Mouse (Mus musculus): ENCODE results near the gene Vps29.

The Vps29 gene

DNA sequence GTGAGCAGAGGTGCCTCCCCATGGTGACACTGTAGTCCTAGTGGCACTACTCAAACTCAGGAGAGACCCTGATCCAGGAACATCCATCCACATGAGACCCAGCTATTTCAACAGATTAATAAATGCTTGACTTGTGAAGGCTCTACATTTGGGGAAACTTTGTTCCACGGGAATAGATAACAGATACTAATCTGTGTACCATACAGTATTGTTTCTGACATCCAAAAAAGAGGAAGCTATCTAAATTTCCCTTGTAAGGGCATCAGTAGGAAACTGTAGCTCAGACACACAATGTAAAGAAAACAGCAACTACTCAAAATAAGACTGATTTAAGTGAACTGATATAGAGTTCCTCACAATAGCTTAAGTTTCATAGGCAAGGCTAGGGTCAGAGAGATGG is 11.3 kb upstream of the Vps29 start:
- DNase-seq: no peak

DNA sequence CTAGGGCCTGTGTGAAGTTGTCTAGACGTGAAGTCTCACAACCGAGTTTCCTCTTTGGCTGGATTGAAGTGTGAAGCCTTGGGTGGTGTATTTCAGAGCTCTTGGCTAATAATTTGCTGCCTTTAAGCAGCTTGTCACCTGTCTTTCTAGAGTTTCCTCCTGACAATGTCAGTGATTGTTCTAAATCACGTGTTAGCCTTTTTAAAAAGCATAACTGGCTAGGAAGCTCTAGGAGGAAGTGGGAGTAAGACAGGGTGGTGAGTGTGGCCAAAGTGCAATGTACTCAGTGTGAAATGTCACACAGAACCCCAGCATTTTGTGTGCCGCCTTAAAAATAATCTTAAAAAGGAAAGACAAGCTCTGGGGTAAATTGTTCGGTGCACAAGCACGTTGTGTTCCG is 10.4 kb upstream of the Vps29 start:
- DNase-seq: no peak

DNA sequence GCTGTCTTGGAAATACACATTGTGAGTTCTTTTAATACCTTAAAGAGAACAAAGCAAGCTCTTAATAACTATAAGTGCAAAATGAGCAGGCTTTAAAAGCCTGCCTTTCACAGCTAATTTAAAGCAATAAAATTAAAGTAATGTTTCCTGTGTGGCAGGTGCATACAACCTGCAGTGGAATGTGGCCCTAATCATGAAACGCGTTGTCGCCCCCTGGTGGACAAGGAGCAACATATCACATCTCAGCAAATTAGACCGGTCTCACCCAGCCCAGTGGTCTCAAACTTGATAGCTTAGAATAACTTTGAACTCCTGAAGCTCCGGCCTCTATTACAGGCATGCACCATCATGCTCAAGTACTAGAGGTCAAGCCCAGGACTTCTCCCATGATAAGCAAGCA is 9.9 kb upstream of the Vps29 start:
- DNase-seq: peak; percentile 66

DNA sequence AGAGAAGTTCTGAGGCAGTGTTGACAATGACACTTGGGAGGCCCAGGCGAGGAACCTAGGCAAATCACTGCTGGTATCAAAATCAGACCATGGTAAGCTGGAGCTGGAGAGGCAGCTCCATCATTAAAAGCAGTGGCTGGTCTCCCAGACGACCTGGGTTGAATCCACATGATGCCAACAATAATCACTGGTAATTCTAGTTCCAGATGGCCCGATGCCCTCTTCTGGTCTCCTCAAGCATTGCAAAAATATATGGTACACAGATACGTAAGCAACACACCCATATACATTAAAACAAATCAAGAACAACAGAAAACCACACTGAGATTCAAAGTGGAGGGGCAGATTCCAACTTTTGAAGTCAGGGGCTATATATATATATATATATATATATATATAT is 8.4 kb upstream of the Vps29 start:
- no peak for DNase-seq

DNA sequence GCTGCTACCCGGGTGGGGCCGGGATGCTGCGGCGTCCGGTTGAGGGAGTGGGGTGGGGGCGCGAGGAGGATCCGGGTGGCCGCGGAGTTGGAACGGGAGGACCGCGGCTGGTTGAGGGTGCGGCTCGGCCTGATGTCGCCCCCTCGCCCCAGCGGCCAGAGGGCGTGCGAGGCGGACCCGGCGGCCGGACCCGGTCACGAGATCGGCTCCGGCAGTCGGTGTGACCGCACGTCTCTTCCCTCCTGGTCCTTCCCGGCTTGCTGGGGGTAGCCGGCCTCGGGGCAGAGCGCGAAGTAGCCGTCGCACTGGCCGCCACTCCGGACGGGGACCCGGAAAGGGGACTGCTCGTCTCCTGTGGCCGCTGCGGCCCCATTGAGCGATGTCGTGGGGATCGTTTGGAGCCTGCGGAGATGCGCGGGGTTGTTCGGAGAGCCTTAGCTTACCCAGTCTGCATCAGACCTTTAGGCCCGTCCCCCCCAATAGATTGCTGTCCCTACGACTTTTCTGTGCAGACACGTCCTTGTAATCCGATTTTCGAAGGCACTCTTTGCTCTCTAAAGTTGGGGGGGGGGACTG is 411 bp downstream of the Vps29 start:
- no peak for DNase-seq

DNA sequence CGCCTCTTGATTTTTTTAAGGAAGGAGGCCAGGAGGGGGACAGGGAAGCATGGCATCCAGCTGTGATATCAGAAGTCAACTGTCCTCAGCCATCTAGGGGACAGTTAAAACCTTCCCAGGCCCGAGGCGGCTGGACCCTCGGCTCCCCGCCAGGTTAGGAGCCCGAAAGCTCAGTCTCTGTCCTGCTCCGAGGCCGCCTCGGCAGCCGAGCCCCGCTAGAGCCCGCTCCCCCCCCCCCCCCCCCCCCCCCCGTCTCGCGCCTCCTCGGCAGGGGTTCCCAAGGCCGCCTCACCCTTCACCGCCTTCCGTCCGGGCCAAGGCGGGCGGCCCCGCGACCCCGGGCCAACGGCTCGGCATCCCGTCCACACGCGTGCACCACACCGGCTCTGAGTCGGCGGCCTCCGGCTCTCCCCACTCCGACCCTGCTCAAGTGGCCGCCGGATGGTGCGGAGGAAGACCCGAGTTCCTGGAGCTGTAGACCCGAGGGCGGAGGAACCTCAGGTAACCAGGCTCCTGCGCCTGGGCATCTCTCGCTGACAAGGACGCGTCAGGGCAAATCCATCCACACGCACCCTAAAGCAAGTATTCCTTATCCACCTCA is 17.5 kb downstream of the Vps29 start, which contains the start of gene Gpn3:
TSS of gene Gpn3 (plus strand) at position 286 of the 601 bp plus-strand sequence.
- no peak for DNase-seq

DNA sequence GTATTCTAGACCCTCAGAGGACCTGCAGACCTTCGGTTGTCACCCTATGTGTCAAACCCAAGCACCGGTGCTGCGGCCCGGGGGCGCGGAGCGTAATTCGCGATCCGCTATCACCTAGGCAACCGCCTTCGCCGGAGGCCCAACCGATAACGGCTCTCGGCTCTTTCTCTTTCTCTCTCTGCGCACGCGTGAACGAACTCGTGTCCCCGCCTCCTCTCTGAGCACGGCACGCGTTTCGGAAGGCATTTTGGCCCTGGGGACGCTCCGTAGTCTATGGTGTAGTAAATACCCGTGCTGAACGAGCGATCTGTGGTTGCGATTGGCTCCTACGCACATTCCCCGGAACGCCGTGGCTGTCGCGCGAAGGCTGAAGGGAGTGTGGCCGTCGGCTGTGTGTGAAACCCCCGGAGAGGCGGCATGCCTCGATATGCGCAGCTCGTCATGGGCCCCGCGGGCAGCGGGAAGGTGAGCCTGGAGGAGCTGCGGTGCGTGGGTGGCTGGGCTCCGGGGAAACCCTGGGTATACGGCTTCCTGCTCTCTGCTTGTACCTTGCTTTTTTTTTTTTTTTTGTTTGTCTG is 18.1 kb downstream of the Vps29 start, which contains the start of gene Fam216a:
TSS of gene Fam216a (minus strand) at position 173 of the 578 bp plus-strand sequence.
- DNase-seq: peak; percentile 99

DNA sequence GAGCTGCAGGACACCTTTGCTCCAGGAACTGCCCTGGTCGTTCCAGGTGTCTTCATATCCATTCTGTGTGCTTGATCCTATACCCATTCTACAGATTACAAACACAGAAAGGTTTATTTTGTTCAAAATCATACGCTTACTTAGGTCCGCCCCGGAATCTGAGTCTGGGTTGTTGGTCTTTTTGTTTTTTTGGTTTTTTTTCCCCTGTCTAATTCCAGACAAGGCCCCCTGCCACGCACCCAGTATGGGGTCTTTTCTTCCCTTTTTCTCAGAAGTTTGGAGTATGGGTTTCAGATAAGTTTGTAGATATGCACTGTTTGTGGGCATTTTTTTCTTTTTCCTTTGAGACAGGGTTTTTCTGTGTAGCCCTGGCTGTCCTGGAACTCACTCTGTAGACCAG is 18.7 kb downstream of the Vps29 start:
- no peak for DNase-seq

DNA sequence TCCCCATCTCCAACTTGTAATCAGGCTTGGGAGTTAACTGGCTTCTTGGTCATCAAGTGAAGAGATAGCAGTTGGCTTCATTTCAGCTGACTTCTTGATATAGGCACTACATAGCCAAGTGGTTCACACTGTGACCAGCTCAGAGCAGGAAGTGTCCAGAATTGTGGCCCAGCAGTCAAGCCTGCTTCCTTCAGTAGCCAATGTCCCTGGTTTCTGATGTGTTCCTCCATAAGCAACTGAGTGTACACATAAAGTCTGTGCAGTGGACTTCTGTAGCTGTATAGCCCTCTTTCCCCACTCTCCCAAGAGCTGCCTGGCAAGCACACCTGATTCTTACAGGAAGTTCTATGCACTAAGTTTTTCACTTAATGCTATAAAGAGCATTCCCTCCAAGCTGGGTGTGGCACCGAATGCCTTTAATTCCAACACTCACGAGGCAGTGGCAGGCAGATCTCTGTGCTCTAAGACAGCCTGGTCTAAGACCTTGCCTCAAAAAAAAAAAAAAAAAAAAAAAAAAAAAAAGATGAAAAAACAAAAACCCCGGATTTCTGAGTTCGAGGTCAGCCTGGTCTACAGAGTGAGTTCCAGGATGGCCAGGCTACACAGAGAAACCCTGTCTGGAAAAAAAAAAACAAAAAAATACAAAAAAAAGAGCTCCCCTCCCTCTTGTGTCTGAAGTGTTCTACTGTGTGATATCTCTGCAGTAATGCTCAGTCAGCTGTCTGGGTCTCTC is 23.1 kb downstream of the Vps29 start:
- DNase-seq: no peak

DNA sequence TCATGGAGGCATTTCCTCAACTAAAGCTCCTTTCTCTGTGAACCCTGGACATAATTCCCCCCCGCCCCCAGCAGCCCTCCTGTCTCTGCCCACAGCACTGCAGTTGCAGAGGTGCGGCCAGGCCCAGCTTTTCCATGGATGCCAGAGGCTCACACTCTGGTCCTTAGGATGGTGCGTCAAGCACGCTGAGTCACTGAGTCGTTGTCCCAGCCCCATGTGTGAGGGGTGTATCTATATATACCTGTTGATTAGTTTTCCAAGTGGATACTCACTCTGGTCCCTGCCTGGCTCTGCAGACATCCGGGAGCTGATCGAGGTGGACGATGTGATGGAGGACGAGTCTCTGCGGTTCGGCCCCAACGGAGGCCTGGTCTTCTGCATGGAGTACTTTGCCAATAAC is 24.0 kb downstream of the Vps29 start:
- DNase-seq: no peak

DNA sequence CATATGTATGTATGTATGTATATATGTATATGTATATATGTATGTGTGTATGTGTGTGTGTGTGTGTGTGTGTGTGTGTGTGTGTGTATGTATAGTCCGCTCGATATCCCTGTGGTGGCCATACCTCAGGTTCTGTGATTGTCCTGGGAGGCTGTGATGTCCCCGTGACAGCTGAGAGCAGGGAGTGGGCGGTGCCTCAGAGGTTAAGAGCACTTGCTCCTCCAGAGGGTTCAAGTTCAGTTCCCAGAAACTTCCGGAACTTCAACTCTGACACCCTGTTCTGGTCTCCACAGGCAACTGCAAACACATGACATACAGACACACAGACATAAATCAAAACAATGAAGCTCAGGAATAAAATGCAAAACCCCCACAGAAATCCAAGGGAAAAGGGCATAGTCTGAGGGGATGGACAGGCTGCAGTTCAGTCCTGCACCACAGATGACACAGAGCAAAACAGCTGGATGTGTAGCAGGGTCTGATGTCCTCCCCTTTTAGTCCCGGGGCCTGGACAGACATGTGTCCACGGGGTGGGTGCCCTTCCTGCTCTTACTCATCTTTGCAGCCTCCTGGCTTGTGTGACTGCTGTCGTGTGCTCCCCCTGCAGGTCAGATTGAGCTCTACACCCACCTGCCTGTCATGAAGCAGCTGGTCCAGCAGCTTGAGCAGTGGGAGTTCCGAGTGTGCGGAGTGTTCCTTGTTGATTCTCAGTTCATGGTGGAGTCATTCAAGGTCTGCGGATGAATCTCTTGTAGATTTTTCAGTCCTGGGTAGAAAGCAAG is 25.4 kb downstream of the Vps29 start:
- DNase-seq: peak; percentile 84

DNA sequence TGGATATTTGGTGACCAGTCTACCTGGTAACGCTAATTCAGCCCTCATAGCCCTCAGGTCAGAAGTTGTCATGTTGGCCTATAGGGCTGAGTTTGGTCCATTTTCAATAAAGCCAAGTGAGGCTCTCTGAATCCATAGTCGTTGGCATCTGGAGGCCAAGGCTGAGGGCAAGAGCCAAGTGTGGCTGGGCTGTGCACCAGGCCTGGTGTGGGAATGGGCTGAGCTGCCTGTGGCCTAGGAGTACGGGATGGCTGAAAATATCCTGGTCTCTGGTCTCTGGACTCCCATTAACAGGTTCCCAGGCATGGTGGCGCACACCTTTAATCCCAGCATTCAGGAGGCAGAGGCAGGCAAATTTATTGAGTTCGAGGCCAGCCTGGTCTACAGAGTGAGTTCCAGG is 35.8 kb downstream of the Vps29 start:
- DNase-seq: no peak

DNA sequence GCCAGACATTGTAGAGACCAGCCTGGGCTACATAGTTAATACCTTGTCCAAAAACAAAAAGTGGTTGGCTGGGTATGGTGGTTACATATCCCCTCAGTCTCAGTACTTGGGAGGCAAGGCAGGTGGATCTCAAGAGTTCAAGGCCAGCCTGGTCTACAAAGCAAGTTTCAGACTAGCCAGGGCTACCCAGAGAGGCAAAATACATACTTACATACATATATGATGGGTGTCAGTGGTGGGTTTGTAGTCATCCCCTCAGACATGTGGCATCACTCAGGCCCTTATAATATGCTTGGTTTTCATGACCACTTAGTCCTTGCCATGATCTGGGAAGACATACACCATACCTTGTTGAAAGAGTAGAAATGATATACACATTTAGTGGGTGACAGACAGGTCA is 36.5 kb downstream of the Vps29 start:
- DNase-seq: no peak

DNA sequence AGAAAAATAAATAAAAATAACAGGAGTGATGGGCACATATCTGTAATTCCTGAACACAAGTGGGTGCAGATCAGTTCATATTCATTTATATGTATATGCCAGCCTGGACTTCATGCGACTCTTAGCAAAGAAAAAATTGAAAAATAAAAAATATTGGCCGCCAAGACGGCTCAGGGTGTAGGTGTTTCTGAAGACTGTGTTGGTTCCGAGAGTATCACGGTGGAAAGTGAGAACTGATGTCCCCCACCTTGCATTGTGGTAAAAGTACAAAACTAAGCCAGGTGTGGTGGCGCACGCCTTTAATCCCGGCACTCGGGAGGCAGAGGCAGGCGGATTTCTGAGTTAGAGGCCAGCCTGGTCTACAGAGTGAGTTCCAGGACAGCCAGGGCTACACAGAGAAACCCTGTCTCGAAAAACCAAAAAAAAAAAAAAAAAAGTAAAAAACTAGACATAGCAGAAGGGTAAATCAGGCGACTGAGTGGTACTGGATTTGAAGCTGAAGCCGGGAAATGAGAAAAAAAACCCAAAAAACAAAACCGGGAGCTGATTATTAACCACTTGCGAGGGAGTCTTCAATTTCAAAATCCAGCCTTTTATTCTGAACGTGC is 37.1 kb downstream of the Vps29 start:
- DNase-seq: no peak

DNA sequence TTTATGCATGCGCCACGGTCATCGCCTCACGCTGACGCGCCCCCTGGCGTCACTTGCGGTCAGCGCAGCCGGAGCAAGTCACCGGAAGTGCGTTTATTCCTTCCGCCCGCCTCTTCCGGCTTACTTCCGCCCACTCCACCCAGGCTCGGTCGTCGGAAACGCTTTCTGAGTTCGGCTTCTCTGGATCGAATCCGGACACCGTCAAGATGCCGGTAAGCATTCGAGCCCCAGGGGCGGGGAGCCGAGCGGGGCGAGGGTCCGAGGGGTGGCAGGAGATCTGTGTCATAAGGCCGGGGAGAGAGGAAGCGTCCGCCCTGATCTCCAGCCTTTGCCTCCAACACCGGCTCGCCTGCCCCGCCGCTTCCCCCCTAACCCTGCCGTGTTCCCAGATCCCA is 37.6 kb downstream of the Vps29 start, which contains the start of gene Arpc3:
TSS of gene Arpc3 (plus strand) at position 93 of the 395 bp plus-strand sequence.
- peak; percentile 88 for DNase-seq

DNA sequence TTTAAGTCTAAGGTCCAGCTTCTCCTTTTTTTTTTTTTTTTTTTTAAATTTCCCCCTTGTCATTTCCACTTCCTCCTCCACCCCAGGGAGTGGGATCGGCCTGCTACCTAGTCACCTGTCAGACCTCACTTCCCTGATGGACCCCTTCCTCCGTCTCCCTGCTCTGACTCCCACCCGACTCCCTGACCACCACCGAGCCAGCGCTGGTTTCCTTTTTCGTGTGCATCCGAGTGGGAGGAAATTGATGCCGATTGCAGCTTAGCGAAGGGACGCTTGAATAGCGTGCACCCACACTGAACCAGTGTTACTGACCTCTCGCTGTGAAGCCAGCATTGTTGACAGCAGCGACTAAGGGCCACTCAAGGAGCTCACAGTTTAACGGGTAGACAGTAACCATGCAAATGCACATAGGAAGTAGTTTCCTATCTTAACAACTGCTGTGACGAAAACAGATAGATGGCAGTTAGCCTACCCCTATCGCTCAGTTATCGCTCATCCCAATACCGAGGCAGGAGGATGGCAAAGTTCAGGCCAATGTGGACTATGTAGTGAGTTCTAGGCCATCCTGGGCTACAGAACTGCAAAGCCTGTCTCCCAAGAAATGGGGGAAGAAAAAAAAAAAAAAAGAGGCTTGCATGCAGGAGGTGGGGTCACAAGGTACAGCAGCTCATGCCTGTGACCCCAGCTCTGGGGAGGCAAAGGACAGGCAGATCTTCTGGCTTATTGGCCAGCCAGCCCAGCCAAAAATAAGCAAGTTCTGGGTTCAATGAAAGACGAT is 38.2 kb downstream of the Vps29 start:
- no peak for DNase-seq

DNA sequence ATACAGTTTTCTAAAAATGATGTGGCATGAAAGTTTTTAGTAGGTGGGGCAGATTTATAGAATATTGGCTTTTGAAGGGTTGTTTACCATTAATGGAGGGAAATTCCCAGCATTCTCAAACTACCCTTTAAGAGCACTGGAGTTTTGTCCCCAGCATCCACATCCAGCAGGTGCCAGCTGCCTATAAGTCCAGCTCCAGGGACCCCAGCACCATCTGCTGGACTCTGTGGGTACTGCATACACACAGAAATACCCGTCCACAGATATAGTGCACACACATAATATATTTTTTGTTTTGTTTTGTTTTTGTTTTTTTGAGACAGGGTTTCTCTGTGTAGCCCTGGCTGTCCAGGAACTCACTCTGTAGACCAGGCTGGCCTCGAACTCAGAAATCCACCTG is 39.7 kb downstream of the Vps29 start:
- DNase-seq: peak; percentile 65

DNA sequence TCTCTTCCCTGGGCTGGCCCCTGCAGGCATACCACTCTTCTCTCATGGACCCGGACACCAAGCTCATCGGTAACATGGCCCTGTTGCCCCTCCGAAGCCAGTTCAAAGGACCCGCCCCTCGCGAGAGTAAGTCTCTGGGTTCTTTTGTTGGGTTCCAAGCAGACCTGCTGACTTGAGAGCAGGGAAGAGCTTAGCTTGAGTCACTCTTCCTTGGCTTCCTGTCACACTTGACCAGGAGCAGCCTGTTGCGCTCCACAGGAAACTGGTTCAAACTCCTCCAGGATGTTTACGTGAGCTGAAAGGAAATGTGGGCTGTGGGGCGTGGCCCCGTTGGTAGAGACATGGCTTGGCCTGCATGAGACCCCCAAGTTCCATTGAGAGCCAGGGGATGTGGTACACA is 42.6 kb downstream of the Vps29 start:
- no peak for DNase-seq

DNA sequence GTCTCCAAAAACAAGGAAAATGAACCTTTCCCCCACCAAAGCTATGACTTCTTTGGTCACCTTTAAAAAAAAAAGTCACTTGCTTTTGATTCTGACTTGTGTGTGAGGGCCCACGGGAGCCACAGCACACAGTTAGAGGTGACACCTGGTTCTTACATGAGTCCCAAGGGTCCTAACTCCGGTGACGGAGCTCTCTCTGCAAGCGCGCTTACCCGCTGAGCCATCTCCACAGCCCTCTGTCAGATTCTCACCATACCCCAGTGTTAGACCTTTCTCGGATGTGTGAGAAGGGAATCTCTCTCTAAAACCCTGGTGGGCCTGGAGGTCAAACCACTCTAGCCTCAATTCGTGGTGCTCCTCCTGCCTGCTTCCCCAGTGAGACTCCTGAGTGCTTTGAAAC is 43.3 kb downstream of the Vps29 start:
- no peak for DNase-seq

DNA sequence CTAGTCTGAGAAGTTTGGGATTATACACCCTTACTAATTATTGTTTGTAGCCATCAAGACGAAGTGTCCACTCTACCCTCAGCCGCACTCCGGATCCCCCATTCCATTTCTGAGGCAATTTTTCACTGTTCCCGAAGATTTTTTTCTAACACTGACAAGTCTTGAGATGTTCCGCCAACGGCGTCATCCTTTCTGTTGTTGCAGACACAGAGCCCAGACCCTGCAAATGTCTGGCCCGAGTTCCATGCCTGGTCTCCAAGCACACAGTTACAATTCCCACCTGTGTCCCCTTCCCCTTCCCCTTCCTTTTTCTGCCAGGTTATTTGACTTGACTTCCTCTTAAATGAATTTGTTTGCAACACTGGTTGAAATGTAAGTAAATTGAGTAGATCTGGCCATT is 45.7 kb downstream of the Vps29 start:
- DNase-seq: no peak

DNA sequence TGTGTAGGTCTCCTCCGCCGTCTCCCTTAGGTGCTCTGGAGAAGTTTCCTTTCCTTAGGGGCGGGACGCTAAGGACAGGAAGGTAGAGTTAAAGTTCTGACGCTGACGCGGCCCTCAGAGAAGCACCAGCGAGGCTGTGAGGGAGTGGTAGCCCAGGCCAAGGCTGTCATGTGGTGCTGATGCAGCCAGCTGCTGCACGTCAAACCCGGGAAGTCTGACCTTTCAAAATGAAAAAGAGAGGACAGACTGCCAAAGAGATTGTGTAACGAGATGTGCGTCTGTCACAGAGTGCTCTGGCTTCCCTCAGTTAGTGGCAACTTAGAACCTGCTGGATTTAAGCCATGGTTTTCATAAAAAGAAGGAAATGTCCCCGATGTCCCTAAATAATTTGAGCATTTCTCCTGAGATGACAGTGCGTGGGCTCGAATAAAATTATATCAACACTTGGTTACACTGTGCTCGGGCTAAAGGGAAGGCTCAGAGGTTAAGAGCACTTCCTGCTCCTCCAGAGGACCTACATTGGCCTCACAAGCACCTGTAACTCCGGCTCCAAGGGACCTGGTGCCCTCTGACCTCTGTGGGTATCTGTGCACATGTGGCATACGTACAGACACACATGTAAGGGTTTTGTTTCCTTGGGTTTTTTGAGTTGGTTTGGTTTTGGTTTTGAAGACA is 46.6 kb downstream of the Vps29 start:
- DNase-seq: no peak
